Mouse (Mus musculus): ENCODE measurements around the gene Mpl.

DNA sequence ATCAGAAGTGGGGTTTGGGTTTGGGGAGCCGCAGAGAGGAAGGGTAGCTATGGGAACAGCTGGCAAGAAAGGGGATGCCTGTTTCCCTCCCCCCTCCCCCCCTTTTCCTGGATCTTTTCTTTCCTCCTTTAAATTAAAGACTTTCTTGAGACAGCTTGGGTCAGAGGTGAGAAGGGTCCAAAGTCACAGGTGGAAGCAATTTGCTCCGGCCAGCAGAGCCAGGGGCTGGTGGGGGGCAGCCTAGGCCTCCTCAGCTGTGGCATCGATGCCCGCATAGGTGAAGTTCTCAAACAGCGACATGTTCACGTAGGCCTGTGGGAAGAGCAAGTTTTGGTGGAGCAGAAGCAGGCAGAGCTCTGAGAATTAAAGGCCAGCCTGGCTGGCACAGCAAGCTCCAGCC lies 14.0 kb upstream of the Mpl start:
- TF ChIP-seq CTCF (IDR thresholded peaks at IDR 0.05; ENCODE audit: control insufficient read depth, insufficient read depth, insufficient replicate concordance, low read depth, low read length) (no peak), POLR2A (IDR thresholded peaks at IDR 0.05; ENCODE audit: control insufficient read depth, low read depth, low read length) (no peak)

Measured in testis, adult 2 months (tissue).